Mouse (Mus musculus) gastrocnemius, postnatal 25 days (tissue): ENCODE results near the gene Slc5a10. TPM values are rescaled to one million over a fixed set of nuclear protein-coding genes. Genes with fewer than 3 reads are reported as not detected.

ENCODE experiments used
- total RNA-seq, 2 experiments: library from RNA; stranded (reverse); gene quantifications; 1 replicate in 1 of 2; 2 replicates in 1 of 2; pipeline ENCODE4 v1.2.3; 2021

Slc5a10 gene
- total RNA-seq, 2 experiments from 2014 or later, result not detected

Other genes starting within 250 kb of the Slc5a10 start
- 10 to 100 TPM; 41.9 to 52.4 TPM for gene Mfap4, start 235.4 kb downstream of the Slc5a10 start, total RNA-seq
- gene Mapk7, start 226.4 kb downstream of the Slc5a10 start, total RNA-seq, result 1 to 10 TPM; 3.2 to 4.5 TPM
- gene B9d1, start 215.7 kb downstream of the Slc5a10 start, total RNA-seq, result 1 to 10 TPM; 5.5 to 7.4 TPM
- 10 to 100 TPM; 15.0 to 15.5 TPM for gene Epn2, start 141.1 kb downstream of the Slc5a10 start, total RNA-seq
- 1 to 10 TPM; 4.0 to 5.9 TPM for gene Grap, start 67.6 kb downstream of the Slc5a10 start, total RNA-seq
- under 1 TPM; 0.10 to 0.29 TPM for gene Fam83g, start 36.7 kb downstream of the Slc5a10 start, total RNA-seq
- gene Prpsap2, start 41.3 kb upstream of the Slc5a10 start, total RNA-seq, result 1 to 10 TPM; 3.6 to 4.2 TPM
- 10 to 100 TPM; 66.8 to 72.2 TPM for gene Ulk2, start 134.2 kb upstream of the Slc5a10 start, total RNA-seq
- gene Akap10, start 209.4 kb upstream of the Slc5a10 start, total RNA-seq, result 1 to 10 TPM; 6.6 to 9.8 TPM
- gene Specc1, start 235.9 kb upstream of the Slc5a10 start, total RNA-seq, result 1 to 10 TPM; 1.9 to 2.8 TPM